Mouse (Mus musculus): ENCODE measurements around the gene Frmd4b.

The Frmd4b gene

DNA sequence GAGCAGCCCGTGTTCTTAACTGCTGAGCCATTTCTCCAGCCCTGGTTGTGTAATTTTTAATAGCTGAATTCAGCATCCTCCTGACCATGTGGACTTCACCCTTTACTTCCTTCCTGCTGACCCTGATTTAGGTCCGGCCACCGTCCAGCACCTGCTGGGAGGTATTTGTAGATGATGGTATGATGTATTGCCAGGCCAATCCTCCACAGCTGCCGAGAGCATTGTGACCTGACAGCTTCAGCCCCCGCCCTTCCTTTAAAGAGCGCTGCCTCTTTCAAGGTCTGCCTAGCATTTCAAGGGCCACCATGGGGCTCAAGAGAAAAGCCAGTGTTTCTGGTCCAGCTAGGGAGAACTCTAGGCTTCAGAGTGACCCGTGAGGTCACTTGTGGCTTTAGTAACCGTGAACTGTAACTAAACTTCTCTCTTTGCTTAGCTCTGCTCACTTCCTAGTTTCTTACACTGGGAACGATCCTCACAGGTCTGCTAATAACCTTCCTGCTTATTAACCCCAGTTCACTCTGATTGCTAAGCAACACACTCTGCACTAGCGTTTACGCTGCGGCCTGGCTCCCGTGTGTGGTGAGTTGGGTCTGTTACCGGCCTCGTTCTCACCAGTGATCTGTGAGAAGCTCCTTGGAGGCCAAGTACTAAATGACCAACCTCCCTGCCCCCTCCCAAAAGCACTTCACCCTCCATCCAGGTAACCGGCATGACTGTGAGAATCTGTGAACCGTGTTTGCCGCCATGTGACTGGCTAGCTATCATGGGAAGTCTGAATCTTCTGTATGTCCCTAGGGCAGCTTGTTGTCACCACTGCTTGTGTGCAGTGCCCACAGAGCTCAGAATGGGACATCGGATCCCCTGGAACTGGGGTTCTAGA is 138.1 kb downstream of the Frmd4b start:
- DNase-seq (ENCODE audit: low read depth in 2 of 2, low spot score in 2 of 2) = no peak

DNA sequence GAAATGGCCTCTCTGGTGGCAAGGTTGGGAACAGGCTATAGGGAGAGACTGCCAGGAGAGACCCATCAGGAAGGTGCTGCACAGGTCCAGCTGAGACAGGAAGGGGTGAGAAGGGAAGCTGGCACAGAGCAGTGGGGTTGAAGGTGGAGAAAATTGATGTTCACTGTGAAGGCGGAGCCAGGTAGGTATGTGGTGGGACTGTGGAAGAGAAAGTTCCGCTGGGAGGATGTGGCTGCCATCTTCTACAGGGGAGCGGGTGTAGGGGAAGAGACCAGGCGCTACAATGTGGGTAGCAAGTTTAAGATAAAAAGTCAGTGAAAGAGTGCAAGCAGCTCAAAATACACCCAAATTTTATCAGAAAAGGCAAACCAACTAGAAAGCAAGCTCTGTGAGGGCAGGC is 143.7 kb downstream of the Frmd4b start:
- peak in 1 of 2 experiments; percentile 18 for DNase-seq (ENCODE audit: low read depth in 2 of 2, low spot score in 2 of 2)

DNA sequence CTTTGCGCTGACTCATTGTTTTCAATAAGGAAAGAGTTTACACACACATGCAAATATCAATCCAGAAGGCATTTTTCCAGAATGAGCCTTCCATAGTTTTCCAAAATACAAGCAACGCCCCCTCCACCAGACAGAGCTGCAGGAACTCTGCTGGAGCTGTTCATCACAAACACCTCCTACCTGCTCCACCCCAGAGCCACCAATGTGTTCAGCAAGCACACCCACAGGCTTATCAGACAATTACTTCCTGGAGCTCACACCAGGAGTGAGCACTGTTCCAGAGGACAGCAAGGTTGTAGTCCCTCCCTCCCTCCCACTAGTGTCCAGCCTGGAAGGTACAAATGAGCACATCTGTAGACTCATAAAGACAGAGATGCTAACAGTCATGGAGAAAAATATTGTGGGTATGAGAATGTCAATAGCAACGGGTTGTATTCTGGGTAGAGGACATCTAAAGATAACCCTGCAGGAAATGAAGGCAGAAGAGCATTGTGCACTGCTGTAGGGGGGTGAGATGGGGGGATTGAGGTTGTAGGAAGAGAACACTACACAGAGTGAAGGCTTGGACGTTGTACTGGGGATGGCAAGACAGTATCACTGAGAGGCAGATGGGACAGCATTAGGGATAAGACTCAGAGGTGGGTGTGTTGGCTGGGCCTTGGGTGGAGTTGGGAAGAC is 144.3 kb downstream of the Frmd4b start:
- DNase-seq (ENCODE audit: low read depth in 2 of 2, low spot score in 2 of 2) = no peak

DNA sequence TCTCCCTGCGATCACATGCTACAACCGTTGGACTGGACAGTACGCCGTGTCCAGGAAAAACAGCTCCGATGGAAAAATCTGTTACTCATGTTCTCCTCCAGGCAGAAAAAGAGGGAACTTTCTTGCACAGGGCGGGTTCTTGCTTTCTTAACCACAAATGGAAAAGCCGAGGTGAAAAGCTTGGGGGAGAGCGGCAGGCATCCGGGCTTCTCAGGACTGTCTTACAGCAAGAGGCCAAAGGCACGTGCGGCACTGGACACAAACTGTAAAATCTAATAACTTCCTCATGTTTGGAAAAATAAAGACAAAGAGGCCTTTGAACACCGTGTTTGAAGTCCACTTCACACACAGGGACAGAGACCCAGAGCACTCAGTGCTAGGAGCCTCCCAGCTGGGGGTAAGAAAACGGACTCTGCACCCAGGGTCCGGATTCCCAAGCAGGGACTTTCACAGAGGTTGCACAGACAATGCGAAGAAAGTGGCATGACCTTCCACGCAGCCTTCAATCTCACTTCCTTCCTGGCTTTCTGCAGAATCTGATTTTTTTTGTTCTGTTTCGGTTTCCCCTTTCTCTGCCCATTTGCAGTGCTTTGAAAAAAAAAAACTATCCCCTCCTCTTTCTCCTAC is 153.3 kb downstream of the Frmd4b start:
- DNase-seq (ENCODE audit: low read depth in 2 of 2, low spot score in 2 of 2) = no peak

DNA sequence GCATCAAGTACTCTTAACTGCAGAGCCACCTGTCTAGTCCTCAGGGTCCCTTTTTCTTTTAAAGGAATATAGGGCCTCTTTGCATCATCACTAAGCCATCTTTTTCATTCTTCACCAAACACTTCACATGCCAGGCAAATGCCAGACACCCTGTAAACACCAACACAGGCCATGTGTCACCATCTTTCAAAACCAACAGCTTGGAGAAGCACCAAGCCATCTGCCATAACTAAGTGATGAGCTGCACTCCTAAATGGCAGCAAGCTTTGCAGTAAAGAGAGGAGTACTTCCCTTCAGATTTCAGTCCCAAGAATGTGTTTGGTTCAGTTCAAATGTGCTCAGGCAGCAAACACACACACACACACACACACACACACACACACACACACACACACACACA is 154.9 kb downstream of the Frmd4b start:
- no peak for DNase-seq (ENCODE audit: low read depth in 2 of 2, low spot score in 2 of 2)

DNA sequence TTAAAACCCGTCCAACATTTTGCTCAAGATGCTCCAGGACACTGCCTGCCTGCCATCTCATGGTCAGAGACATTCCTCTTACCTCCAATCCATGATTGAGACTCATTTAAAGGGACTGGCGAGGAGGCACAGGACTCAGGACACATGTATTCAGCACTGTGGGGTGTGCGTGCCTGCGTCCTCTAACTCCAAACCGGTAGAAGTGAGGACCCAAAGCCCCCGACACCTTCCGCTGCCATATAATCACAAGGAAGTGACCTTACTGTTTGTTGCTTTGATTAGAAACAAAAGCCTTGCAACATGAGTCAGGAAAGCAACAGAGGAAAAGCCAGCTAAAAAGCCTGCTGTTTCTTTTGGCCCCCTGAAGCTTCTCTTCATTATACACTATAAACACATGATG is 158.2 kb downstream of the Frmd4b start:
- no peak for DNase-seq (ENCODE audit: low read depth in 2 of 2, low spot score in 2 of 2)

DNA sequence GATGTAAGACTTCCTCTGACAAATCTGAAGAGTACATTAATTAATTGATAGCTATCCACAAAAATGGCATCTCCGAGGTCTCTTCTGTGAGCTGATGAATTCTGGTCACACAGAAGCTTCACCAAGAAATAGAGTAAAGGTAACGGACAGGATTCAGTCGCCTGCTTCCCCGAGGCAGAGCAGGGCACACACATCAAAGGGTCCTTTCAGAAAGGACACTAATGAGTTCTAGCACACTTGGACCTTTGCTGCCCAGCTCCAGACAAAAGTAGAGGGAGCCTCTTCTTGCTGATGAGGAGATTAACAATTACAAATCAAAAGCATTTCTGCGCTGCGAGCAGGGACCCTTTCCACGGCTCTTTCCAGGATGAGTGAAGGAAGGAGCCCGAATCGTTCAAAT is 159.0 kb downstream of the Frmd4b start:
- DNase-seq (ENCODE audit: low read depth in 2 of 2, low spot score in 2 of 2) = no peak

DNA sequence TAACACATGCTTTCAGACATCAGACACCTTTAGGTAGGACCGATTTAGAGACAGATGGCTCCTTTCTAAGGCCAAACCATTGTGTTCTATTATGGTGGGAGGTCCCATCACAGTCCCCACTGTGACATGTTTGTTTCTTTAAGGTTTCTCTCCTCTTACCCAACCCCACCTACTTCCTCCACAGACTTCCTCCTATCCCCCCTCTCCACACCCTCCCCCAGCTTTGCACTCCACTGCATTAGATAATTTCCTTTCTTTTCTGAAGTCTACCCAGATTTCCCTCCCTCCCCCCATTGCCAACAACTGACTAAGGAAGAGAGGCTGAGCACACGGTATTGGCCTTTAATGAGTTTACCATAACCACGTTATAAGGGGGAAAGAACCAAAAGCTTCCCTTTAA is 159.4 kb downstream of the Frmd4b start:
- DNase-seq (ENCODE audit: low read depth in 2 of 2, low spot score in 2 of 2) = no peak

DNA sequence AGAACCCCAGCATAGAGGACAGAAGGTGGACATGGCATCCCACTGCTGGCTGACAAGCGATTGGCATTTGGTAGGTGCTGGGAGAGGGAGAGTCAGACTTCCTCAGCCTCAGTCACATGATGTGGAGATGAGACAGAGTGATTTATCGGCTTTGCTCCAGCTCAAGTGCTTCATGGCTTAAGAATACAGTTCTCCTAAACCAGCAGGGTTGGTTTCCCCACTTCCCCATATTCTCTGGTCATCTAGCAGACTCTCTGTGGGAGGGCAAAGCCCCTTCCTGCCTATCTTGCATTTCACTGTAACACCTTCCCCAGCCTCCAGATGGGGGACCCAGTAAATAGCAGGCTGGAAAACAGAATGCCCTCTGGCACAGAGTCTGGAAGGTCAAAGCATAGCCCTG is 160.1 kb downstream of the Frmd4b start:
- DNase-seq (ENCODE audit: low read depth in 2 of 2, low spot score in 2 of 2) = no peak

DNA sequence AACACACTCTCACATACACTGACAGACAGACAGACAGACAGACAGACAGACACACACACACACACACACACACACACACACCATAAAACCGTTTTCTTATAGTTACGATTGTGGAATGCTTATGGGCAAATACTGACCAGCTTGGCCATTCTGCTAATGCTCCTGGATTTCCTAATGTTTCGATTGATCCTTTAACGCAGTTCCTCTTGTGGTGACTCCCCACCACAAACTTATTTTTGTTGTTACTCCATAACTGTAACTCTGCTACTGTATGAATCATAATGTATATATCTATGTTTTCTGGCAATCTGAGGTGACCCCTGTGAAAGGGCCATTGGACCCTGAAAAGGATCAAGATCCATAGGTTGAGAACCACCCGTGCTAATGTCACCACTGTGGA is 165.1 kb downstream of the Frmd4b start:
- no peak for DNase-seq (ENCODE audit: low read depth in 2 of 2, low spot score in 2 of 2)

DNA sequence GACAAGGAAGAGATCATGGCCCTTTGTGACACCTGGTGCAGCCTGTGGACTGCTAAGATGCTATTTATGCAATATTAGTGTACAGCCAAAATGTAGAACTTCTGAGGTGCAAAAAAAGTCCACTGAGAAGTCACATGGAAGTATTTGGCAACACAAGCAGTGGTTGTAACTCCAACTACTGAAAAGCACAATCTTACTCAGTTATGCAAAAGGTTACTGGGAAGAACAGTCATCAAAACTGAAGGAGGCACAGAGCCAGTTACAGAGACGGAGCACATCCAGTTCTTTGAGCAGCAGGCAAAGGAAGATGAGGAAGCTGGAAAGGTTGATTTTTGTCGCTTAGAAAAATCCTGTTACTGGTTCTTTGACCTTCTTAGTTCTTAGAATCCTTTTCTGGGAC is 167.5 kb downstream of the Frmd4b start:
- DNase-seq (ENCODE audit: low read depth in 2 of 2, low spot score in 2 of 2) = no peak

DNA sequence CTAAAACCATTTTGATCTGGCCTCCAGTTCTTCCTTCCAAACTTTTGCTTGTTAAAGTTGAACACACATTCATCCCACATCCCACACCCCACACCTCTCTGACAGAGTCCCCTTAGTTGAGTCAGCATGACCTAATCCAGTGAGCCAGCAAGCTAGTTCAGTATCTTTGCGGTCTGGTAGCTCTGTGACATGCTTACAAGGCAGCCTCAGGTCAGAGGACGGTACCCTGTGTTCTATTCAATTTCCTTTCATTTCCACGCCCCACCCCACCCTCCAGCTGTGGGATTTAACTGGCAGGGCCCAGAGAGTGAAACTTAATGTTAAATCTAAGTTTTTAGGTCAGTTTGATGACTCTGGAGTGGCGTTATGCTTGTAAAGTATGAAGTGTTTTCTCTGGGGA is 170.3 kb downstream of the Frmd4b start:
- DNase-seq (ENCODE audit: low read depth in 2 of 2, low spot score in 2 of 2) = no peak

DNA sequence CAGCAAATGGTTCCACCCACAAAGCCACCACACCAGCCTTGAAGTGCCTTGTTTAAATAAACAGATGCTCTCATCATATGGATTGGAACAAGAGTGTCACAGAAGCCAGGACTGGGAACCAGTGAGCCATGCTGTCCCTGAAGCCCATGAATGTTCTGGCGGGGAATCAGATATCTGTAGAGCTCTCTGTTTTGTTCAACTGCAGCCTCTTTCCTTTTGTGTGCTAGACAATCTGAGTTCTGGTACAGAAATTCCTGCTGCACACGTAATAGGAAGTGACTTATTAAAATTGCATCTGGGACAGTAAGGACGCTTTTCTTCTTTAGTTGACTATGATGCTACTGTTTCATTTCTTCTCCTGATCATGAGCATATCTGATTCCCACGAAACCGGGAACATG is 173.2 kb downstream of the Frmd4b start:
- DNase-seq (ENCODE audit: low read depth in 2 of 2, low spot score in 2 of 2) = no peak

DNA sequence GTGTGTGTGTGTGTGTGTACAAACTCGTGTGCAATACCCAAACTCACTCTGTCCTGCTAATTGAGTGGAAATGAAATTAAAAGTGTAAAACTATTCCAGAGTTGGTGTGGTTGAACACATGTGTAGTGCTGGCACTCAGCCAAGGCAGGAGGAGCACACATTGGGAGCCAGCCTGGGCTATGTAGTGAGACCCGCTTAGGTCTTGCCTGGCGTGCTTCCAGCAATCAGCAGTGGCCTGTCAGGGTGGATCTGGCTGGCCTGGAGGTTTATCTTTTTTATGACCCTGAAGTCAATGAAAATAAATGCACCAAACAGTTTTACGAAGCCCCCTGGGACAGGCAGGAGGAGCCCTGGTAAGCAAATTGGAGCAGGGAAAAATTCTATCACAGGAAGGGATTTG is 173.8 kb downstream of the Frmd4b start:
- no peak for DNase-seq (ENCODE audit: low read depth in 2 of 2, low spot score in 2 of 2)

DNA sequence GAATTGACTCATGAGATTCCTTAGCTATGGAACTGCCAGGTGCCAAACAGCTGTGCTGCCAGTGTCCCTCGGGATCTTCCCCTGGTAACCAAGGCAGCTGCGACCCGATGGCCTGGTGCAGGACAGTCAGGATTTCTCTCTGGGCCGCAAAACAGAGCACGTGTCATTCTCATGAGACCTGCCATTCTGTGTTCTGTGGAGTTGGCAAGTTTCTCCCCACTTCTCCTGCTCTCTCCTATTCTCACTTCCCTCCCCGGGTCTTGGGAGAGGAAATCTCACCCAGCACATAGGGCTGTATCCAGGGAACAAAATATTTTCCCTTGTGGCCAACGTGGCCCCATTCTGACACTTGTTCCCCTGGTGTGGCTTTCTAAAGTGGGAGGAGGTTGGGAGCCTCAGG is 176.0 kb downstream of the Frmd4b start:
- DNase-seq (ENCODE audit: low read depth in 2 of 2, low spot score in 2 of 2) = no peak

DNA sequence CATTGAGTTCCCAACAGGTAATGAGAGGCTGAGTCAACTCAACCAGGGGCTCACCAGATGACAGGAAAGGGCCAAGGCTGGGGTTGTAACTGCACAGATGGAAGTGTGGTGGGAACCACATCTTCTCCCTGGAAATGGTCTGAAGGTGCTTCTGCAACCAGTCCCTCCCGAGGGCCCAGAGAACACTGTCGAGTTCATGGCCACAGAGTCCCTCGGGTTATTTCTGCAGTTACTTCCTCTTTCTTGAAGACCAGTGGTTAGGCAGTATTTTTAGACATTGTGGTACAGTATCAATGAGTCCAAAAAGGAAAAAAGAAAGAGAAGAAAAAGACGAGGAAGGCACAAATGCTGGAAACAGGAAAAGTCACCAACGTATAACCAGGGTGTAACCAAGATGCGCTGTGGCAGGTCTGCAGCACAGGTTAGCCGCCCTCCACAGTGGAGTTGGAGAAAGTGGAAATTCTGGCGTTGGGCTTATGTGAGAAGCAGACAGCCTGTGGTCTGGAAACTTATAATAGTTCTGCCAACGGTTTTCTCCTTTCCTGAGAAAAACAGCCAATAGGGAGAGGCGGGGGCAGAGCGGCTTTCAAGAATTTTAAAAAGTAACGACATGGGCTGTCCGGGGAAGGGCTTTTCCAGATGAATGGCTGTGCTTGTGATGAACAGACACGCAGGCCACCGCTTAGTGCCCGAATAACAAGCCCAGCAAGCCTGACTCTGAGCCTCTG is 178.3 kb downstream of the Frmd4b start:
- DNase-seq (ENCODE audit: low read depth in 2 of 2, low spot score in 2 of 2) = no peak

DNA sequence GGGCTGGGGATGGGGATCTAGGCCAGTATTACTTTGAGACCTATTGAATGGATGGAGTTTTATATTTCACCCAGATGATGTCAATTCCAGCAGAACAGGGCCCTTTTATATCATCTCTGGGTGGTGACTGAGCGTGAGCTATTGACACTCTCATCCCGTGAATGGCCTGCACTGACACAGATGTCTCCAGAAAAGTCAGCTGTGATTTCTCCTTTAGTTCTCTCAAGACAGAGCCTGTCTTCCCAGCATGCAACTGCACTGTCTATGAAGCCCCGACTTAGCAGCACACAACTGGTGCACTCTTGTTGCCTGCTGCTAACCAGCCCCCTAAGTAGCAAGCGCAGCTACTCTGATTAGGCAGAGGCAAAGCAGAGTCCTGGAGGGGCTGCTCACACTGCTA is 182.6 kb downstream of the Frmd4b start:
- DNase-seq (ENCODE audit: low read depth in 2 of 2, low spot score in 2 of 2) = no peak

DNA sequence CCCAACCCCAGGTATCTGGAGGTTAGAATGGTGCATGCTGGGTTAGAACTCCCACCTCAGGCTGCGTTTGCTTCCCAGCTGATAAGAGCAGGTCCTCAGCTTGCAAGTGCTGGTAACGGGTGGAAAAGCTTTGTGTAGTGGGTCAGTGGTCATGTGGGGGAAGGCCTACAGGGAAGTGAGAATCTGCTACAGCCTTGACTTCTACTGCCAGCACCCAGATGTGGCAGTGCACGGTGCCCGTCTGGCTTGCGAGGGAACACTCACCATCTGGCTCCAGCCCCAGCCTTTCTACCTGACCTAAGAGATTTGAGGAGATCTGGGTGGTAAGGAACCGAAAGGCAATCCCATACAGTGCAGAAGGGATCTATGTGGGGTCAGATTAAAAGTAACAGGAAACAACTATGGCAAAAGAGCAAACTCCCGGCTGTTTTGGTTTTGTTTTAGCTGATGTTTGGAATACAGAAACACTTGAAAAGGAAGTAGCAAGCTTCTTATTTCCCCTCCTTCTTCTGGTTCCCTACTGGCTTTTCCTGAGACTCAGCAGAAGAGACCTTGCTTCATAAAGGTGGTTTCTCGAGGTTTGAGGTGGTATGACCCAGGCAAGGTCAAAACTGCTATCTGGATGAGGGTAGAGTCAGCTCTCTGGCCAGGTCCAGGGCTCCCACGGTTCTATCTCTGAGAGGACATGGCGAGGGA is 185.9 kb downstream of the Frmd4b start:
- DNase-seq (ENCODE audit: low read depth in 2 of 2, low spot score in 2 of 2) = no peak

DNA sequence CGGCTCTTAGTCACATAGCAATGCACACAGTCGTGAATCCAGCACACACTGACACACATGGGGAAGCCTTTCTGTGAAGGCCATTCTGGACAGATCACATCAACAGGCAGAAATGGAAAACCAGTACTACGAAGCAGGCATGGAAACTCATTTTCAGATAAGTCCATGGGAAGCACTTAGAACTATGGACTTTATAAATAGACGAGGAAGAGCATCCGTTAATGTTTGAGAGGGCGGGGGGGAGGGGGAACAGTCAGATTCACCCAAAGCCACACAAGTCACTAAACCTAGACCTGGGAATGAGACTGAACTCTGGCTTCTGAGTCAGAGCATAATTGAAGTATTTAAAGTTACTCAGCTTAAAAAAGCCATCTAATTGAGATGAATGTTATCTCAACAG is 186.8 kb downstream of the Frmd4b start:
- no peak for DNase-seq (ENCODE audit: low read depth in 2 of 2, low spot score in 2 of 2)

DNA sequence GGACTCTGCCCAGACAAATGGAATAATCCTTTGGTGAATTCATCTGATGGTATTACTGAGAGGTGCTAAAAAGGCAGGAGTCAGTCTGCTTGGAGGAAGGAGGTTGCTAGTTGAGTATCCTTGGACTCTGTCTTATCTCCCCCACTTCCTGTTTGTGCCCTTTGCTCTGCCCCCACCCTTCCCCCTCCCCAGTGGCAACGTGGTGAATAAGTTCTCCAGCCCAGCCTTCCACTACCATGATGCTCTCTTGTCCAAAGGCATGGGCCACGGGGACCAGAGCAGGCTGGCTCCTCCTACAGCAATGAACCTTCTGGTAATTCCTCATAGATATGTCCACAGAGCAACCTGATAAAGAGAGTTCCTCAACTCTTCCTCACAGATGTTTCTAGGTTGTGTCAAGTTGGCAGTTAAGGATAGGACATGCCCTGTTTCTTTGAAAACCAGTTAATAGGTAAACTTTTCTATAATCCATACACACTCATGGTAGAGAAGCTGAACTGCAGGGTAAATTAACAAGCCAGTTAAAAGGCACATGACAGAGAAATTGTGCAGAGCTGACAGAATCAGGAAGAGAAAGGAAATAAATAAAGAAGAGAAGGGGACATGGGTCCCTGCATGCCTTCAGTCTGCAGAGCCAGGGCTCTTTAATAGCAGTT is 187.5 kb downstream of the Frmd4b start:
- DNase-seq (ENCODE audit: low read depth in 2 of 2, low spot score in 2 of 2) = no peak
